Mouse (Mus musculus): ENCODE measurements at regions not wholly inside any gene's neighbourhood (a gene's known extent, or its start where the extent isn't known, plus 50 kb on each side); places are given as distances from the start of the nearest gene placed in this dataset.

- TF ChIP-seq CTCF (IDR thresholded peaks at IDR 0.05; ENCODE audit: low read depth, low read length) (no peak), POLR2AphosphoS5 (IDR thresholded peaks at IDR 0.05; ENCODE audit: insufficient replicate concordance, low read depth, low read length) (no peak)
Observed at GRCm38 (mm10) chr15:51680494-51680893, 2204.2 kb upstream of the Gm7489 start.
